Mouse (Mus musculus) stomach, embryonic 14.5 days (tissue): ENCODE data around the gene Stpg2. TPM values are rescaled to one million over a fixed set of nuclear protein-coding genes. Genes with fewer than 3 reads are reported as not detected.
"Not testable (repeated sequence)": the region's sequence is repeated elsewhere in the genome, so short reads cannot be mapped to it uniquely, and the experiment has no call there.

Experiments used
- ATAC-seq: fragments of 200-750 bp; cut with Nextera tagmentation; 2 replicates; pipeline ENCODE4 v1.8.0; 2017; ENCODE audit warnings: low read depth, moderate TSS enrichment; ENCODE audit not compliant: insufficient number of reproducible peaks, insufficient read depth, low FRiP score
- H3K27ac ChIP-seq: fragments of 300-500 bp; sonication (generic); 2 replicates; pipeline ENCODE4 v1.5.1; 2014; ENCODE audit warnings: mild to moderate bottlenecking, low read length, moderate library complexity, mixed read lengths
- H3K27me3 ChIP-seq: fragments of 300-500 bp; sonication (generic); 2 replicates; pipeline ENCODE4 v1.6.1; 2014; ENCODE audit warnings: low read length, control low read depth, mixed read lengths; ENCODE audit not compliant: control insufficient read depth, insufficient read depth
- H3K36me3 ChIP-seq: fragments of 300-500 bp; sonication (generic); 2 replicates; pipeline ENCODE4 v1.6.1; 2014; ENCODE audit warnings: mild to moderate bottlenecking, control low read depth, low read length, moderate library complexity, mixed read lengths; ENCODE audit not compliant: control insufficient read depth, insufficient read depth
- H3K4me1 ChIP-seq: fragments of 300-500 bp; sonication (generic); 2 replicates; pipeline ENCODE4 v1.6.1; 2014; ENCODE audit warnings: low read length, control low read depth, mixed read lengths; ENCODE audit not compliant: control insufficient read depth, insufficient read depth
- H3K4me2 ChIP-seq: fragments of 300-500 bp; sonication (generic); replicated peaks from 2 replicates; pipeline ENCODE4 v1.6.1; 2014; ENCODE audit warnings: low read depth, low read length, control low read depth
- H3K4me3 ChIP-seq: fragments of 300-500 bp; sonication (generic); 2 replicates; pipeline ENCODE4 v1.5.1; 2014; ENCODE audit warnings: low read depth, low read length, control low read depth
- H3K9ac ChIP-seq: fragments of 300-500 bp; sonication (generic); replicated peaks from 2 replicates; pipeline ENCODE4 v1.6.1; 2014; ENCODE audit warnings: low read depth, mild to moderate bottlenecking, control low read depth, low read length, moderate library complexity, mixed read lengths
- H3K9me3 ChIP-seq: fragments of 300-500 bp; sonication (generic); 2 replicates; pipeline ENCODE4 v1.6.1; 2016; ENCODE audit warnings: low read depth, low read length, control low read depth; ENCODE audit not compliant: control insufficient read depth
- WGBS: fragments of 180-500 bp; shearing (Covaris S2); extraction: QIAGEN DNeasy Blood & Tissue Kit; methylation state at CpG from one replicate; pipeline ENCODE4 v1.1.7; 2014; 5-methylcytosine and 5-hydroxymethylcytosine counted together
- polyA plus RNA-seq: library from polyadenylated mRNA; unstranded; fragments of >200 nt; fragmentation: Nextera tagmentation; extraction: Ambion mirVana; gene quantifications from 2 replicates; pipeline ENCODE4 v1.2.1, GENCODE M21; 2014

Stpg2 gene
- polyA plus RNA-seq, 1 experiment from 2014 or later: not detected

GRCm38 (mm10) chr3:139509275-139509985 lies 303.9 kb downstream of the Stpg2 start:
- no peak overlapping the region for H3K4me2 ChIP-seq
- no peak overlapping the region for H3K27ac ChIP-seq
- 55% methylated on average over 6 of the region's 6 CpGs for WGBS
- no peaks in the 10 kb centered on the region for H3K9me3 ChIP-seq
- no peak overlapping the region for H3K9ac ChIP-seq
- no peaks in the 10 kb centered on the region for H3K36me3 ChIP-seq
- H3K4me3 ChIP-seq: no peak overlapping the region
- no peaks in the 10 kb centered on the region for H3K4me1 ChIP-seq
- no peaks in the 10 kb centered on the region for H3K27me3 ChIP-seq
- no peak for ATAC-seq

GRCm38 (mm10) chr3:139578496-139578895 lies 373.0 kb downstream of the Stpg2 start:
- no peak overlapping the region for H3K9ac ChIP-seq

GRCm38 (mm10) chr3:139581298-139581697 lies 375.8 kb downstream of the Stpg2 start:
- no peaks in the 10 kb centered on the region for H3K4me1 ChIP-seq
- no peak overlapping the region for H3K27ac ChIP-seq
- H3K9ac ChIP-seq: no peak overlapping the region
- H3K36me3 ChIP-seq: no peaks in the 10 kb centered on the region
- H3K27me3 ChIP-seq: no peaks in the 10 kb centered on the region
- no peaks in the 10 kb centered on the region for H3K9me3 ChIP-seq
- ATAC-seq: peak; percentile 42; the same call in 1 of the 2 replicates
- no peak overlapping the region for H3K4me3 ChIP-seq
- no peak overlapping the region for H3K4me2 ChIP-seq

More at GRCm38 (mm10) chr3:139578496-139578895, 373.0 kb downstream of the Stpg2 start:
- Histone ChIP-seq H3K4me3 (no peak overlapping the region), H3K27ac (no peak overlapping the region), H3K36me3 (no peaks in the 10 kb centered on the region), H3K4me1 (no peaks in the 10 kb centered on the region), H3K4me2 (no peak overlapping the region), H3K27me3 (no peaks in the 10 kb centered on the region), H3K9me3 (no peaks in the 10 kb centered on the region)
- WGBS: 86% methylated on average over 2 of the region's 2 CpGs
- no peak for ATAC-seq

GRCm38 (mm10) chr3:139599508-139599907 lies 394.0 kb downstream of the Stpg2 start:
- ATAC-seq: peak; percentile 91
- 44% methylated on average over 3 of the region's 3 CpGs for WGBS

GRCm38 (mm10) chr3:139608267-139608666 lies 402.8 kb downstream of the Stpg2 start:
- not testable (repeated sequence) for H3K4me2 ChIP-seq, H3K4me3 ChIP-seq, H3K27ac ChIP-seq, H3K4me1 ChIP-seq, H3K36me3 ChIP-seq, H3K9ac ChIP-seq, H3K27me3 ChIP-seq, H3K9me3 ChIP-seq, ATAC-seq

More at GRCm38 (mm10) chr3:139599508-139599907, 394.0 kb downstream of the Stpg2 start:
- H3K36me3 ChIP-seq: no peaks in the 10 kb centered on the region
- no peak overlapping the region for H3K4me2 ChIP-seq
- no peak overlapping the region for H3K9ac ChIP-seq
- H3K27me3 ChIP-seq: no peaks in the 10 kb centered on the region
- H3K27ac ChIP-seq: no peak overlapping the region
- no peak overlapping the region for H3K4me3 ChIP-seq
- H3K9me3 ChIP-seq: no peaks in the 10 kb centered on the region
- no peaks in the 10 kb centered on the region for H3K4me1 ChIP-seq

- H3K36me3 ChIP-seq: no peaks in the 10 kb centered on the region
- no peaks in the 10 kb centered on the region for H3K27me3 ChIP-seq
- H3K4me1 ChIP-seq: no peaks in the 10 kb centered on the region
- H3K27ac ChIP-seq: no peak overlapping the region
- no peak for ATAC-seq
- WGBS: 61% methylated on average over 3 of the region's 3 CpGs
- no peak overlapping the region for H3K9ac ChIP-seq
- H3K4me3 ChIP-seq: no peak overlapping the region
- no peaks in the 10 kb centered on the region for H3K9me3 ChIP-seq
- no peak overlapping the region for H3K4me2 ChIP-seq
Measured at GRCm38 (mm10) chr3:139614641-139615040, 409.1 kb downstream of the Stpg2 start.

GRCm38 (mm10) chr3:139615791-139616190 lies 410.3 kb downstream of the Stpg2 start:
- WGBS: 86% methylated on average over 7 of the region's 7 CpGs
- no peak overlapping the region for H3K27ac ChIP-seq
- ATAC-seq: no peak
- H3K4me2 ChIP-seq: no peak overlapping the region
- H3K9me3 ChIP-seq: no peaks in the 10 kb centered on the region
- H3K27me3 ChIP-seq: no peaks in the 10 kb centered on the region
- no peak overlapping the region for H3K9ac ChIP-seq
- no peak overlapping the region for H3K4me3 ChIP-seq
- H3K36me3 ChIP-seq: no peaks in the 10 kb centered on the region
- H3K4me1 ChIP-seq: no peaks in the 10 kb centered on the region

GRCm38 (mm10) chr3:139637887-139638286 lies 432.4 kb downstream of the Stpg2 start:
- Histone ChIP-seq H3K4me1 (no peaks in the 10 kb centered on the region), H3K27me3 (no peaks in the 10 kb centered on the region), H3K27ac (no peak overlapping the region), H3K4me2 (no peak overlapping the region), H3K9ac (no peak overlapping the region), H3K9me3 (no peaks in the 10 kb centered on the region), H3K36me3 (no peaks in the 10 kb centered on the region), H3K4me3 (no peak overlapping the region)
- WGBS: 80% methylated on average over 8 of the region's 8 CpGs
- no peak for ATAC-seq

GRCm38 (mm10) chr3:139651505-139651904 lies 446.0 kb downstream of the Stpg2 start:
- WGBS: 48% methylated on average over 4 of the region's 4 CpGs
- no peak for ATAC-seq
- H3K4me2 ChIP-seq: no peak overlapping the region
- no peaks in the 10 kb centered on the region for H3K9me3 ChIP-seq
- no peaks in the 10 kb centered on the region for H3K36me3 ChIP-seq
- H3K4me3 ChIP-seq: no peak overlapping the region
- H3K9ac ChIP-seq: no peak overlapping the region
- no peak overlapping the region for H3K27ac ChIP-seq
- no peaks in the 10 kb centered on the region for H3K27me3 ChIP-seq
- H3K4me1 ChIP-seq: no peaks in the 10 kb centered on the region
